Mouse (Mus musculus): ENCODE measurements around the gene Rab3a.
A peak's percentile ranks its signal among the peaks of the same experiment; 100 is the strongest.

Rab3a gene

DNA sequence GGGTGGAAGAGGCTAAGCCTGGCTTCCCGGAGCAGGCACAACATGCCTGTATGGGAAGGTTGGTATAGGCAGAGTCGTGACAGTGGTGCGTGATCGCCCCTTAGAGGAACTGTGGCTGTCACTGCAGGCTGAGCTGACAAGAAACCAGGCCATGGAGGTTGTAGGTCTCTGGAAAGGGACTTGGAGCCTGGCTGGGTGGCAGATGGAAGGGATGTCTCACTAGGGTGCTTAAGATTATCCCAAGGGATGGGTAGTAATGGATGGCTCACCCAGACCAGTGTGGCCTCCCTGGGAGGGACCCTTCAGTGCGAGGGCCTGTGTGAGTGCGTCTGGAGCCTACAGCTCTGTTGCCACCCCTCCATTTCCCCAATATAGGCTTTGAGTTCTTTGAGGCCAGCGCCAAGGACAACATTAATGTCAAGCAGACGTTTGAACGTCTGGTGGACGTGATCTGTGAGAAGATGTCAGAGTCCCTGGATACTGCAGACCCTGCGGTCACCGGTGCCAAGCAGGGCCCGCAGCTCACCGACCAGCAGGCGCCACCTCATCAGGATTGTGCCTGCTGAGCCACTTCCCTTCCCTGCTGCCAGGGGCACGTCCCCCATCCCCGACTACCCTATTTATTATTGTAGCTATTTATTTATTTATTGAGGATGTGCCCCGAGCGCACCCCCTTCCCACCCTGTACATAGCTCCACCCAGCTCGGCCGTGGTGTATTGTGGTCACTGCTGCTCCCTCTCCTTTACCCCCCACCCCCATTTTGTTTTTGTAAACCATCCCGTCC, 3.2 kb downstream of the Rab3a start:
- peak; percentile 66 to 85 for DNase-seq (ENCODE audit: inconsistent age in 2 of 2, low spot score in 1 of 2)

GRCm38 (mm10) chr8:70758308-70758615, 3.8 kb downstream of the Rab3a start:
- DNase-seq (ENCODE audit: inconsistent age in 2 of 2, low spot score in 1 of 2) = no peak

DNA sequence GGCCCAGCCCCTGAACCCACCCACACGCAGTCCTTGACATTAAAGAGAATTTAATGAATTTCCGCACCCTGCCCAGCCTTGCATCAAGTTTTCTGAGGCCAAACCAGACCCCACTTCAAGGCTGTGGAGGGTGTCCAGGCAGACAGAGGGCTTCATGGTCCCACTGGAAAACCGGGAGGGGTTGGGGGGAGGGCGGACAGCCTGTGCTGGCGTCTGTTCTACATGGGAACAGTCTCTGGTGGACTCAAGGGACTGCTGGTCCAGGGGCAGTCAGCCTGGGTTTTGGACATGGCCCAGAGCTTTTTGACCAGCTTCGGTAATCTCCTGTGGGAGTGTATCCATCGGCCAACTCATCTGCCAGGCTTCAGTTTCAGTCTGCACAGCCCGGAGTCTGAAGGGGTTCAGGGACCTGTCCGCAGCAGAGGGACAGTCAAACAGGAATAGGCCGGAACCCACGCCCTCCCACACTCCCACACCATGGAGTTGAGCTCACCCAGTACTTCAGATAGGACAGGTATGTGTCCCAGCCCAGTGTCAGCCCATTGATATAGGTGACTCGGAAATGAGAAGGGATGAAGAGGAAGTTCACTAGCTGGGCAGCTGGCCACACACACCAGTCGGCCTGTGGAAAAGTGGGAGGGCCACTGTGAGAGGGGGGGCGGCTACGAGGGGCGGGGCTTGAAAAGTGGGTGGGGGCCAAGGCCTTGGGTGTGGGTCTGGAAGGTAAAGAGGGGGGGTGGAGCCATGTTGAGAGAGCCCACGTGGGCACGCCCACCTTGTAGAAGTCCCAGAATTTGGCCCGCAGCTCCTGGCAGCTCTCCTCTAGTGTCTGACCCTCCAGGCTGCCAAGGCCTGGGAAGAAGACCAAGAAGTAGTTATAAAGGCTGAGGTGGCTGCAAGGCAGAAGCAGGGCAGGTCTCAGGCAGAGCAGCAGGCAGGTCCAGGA, 4.4 kb downstream of the Rab3a start:
- peak; percentile 84 to 94 for DNase-seq (ENCODE audit: inconsistent age in 2 of 2, low spot score in 1 of 2)

DNA sequence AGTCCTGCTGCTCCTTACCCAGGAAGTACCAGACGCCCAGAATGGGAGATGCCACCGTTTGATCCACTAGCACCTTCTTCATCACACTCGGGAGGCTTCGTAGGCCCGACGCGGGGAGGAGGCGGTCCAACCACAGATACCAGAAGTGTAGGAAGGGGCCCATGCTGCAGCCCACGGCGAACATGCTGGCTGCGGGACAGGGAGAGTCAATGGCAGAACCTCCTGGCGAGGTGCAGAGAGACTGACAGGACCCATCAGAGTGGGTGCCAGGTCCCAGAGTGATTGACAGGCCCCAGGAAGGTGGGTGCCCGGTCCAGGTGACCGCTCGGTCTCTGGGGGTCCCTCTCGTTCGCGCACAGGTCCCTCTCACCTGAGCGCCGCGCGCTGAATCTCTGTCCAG, 5.9 kb downstream of the Rab3a start:
- DNase-seq (ENCODE audit: inconsistent age in 2 of 2, low spot score in 1 of 2) = no peak

- peak; percentile 97 to 98 for DNase-seq (ENCODE audit: inconsistent age in 2 of 2, low spot score in 1 of 2)
Observed at GRCm38 (mm10) chr8:70760775-70761406, 6.4 kb downstream of the Rab3a start, which contains the start of gene Mpv17l2. TSS of gene Mpv17l2 (minus strand) at chr8:70760946.

- DNase-seq (ENCODE audit: inconsistent age in 2 of 2, low spot score in 1 of 2) = peak in 1 of 2 experiments; percentile 57
Observed at GRCm38 (mm10) chr8:70762118-70762517, 7.6 kb downstream of the Rab3a start.

DNA sequence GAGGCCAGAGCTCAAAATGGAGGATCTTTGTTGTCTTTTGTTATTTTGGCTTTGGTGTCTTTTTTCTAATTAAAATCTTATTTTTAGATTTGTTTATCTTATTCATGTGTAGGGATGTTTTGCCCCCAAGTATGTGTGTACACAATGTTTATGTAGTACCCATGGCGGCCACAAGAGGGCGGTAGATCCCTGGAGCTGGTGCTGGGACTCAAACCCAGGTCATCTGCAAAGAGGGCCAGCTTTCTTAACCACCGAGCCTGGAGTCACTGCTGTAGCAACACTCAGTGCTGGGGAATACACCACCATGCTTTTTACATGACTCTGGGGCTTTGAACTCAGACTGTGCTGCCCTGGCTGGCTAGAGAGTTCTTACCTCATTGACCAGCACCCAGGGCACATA, 8.9 kb downstream of the Rab3a start:
- DNase-seq (ENCODE audit: inconsistent age in 2 of 2, low spot score in 1 of 2) = peak; percentile 67 to 84

DNA sequence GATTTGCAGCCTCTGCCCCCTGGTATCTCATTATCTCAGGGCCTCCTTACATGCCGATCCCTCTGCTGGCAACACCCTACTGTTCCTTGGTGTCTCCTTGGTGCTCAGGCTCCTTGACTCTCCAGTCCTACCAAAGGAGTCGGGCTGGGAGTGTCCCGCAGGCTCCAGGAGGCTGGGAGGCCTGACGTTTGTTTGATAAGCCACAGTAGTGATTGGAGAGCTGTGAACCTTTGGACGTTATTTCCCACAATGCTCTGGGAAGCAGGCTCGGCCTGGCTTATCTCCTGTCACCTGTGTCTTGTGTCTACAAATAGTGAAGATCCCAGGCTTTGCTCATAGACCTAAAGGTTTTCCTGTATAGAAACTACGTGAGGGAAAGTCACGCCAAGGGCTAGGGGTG, 9.5 kb downstream of the Rab3a start:
- no peak for DNase-seq (ENCODE audit: inconsistent age in 2 of 2, low spot score in 1 of 2)

DNA sequence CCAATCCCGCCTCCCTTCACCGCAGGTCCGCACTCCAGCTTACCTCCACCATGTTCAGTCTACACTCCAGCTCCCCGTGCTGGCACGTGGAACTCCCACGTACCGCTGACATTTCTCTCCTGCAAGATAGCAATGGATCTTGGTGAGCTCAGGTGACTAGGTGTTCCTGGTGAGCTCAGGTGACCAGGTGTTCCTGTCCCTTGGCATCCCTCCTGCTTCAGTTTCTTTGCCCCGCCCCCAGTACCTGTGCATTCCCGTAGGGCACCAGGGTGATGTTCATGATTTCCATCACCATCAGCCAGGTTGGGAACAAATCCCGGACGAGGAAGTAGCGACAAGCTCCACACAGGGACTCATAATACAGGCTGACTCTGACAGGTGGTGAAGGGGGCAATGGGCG, 10.2 kb downstream of the Rab3a start:
- peak in 1 of 2 experiments; percentile 53 for DNase-seq (ENCODE audit: inconsistent age in 2 of 2, low spot score in 1 of 2)

GRCm38 (mm10) chr8:70765329-70765728, 10.8 kb downstream of the Rab3a start:
- no peak for DNase-seq (ENCODE audit: inconsistent age in 2 of 2, low spot score in 1 of 2)

DNA sequence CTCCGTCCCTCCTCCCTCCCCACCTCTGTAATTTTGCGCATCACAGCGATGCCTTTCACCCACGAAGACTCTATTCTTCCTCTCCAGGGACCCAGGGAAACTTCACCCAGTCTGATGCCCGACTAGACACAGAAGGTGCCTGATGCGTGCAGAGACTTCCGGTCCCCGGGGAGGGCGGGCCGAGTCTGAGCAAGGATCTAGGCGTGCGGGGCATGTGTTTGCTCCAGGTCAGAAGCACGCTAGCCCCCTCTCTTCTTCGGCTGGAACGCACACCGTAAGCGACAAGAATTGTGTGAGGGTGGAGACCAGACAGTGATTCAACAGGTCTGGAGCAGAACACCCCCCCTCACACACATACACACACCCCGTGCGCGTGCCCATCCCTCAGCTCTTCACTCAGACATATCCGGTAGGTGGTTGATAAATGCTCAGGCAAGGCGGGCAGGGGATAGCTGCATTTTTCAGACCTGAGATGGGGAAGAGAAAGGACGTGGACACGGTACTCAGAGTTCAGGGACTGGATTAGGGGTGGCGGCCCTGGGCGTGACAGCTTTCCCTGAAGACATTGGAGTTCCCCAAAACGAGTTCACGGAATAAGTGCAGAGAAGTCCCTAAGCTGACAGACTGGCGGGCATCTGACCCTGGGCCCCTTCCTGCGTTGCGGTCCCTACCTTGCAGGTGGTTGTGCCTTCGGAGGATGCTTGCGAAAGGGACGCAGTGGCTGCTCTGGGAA, 11.5 kb downstream of the Rab3a start:
- peak; percentile 60 to 76 for DNase-seq (ENCODE audit: inconsistent age in 2 of 2, low spot score in 1 of 2)

- DNase-seq (ENCODE audit: inconsistent age in 2 of 2, low spot score in 1 of 2) = peak; percentile 81 to 90
Observed at GRCm38 (mm10) chr8:70766571-70767440, 12.3 kb downstream of the Rab3a start.

DNA sequence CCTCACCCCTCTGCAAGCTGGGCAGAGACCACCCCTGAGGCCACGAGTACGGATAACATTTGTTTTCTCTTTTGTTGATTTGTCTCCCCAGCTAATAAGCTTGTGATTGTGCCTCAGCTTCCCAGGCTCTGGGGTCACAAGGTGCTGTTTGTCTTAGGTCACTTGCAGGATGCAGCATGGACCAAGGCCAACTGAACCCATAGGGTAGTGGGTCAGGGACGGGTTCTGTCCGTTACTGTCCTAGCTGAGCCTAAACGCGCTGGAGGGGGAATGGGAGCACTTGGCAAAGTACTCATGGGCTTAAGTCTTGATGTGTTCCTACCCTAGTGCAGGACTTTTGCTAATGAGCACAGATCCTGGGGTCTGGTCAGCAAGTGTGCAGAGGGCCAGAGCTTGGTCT, 13.0 kb downstream of the Rab3a start:
- DNase-seq (ENCODE audit: inconsistent age in 2 of 2, low spot score in 1 of 2) = no peak

DNA sequence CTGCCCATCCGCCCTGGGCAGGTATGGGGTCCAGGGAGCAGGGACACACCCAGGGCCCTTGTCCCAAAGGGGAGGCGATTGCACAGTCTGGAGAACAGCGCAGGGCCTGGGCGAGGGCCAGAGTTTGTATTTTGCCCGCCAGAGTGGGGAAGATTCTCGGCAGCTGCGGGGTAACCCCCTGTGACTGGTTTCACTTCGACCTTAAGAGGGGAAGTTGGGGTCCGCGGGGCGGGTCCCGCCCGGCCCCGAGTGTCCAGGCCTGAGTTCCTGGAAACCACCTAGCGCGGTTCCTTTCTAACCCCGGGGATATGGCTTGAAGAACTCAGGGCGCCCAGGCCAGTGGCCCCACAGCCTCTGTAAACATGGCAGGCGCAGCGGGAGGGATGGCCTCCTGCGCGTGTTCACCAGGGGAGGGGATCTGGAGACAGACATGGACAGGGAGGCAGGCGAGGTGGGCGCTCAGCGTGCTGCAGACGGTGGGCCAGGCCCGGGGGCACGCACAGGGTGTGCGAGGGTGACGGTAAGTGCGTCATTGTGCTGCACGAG, 13.8 kb downstream of the Rab3a start:
- peak; percentile 55 to 60 for DNase-seq (ENCODE audit: inconsistent age in 2 of 2, low spot score in 1 of 2)

GRCm38 (mm10) chr8:70768956-70769355, 14.5 kb downstream of the Rab3a start:
- peak in 1 of 2 experiments; percentile 54 for DNase-seq (ENCODE audit: inconsistent age in 2 of 2, low spot score in 1 of 2)

GRCm38 (mm10) chr8:70769359-70769758, 14.9 kb downstream of the Rab3a start:
- peak; percentile 93 to 97 for DNase-seq (ENCODE audit: inconsistent age in 2 of 2, low spot score in 1 of 2)

DNA sequence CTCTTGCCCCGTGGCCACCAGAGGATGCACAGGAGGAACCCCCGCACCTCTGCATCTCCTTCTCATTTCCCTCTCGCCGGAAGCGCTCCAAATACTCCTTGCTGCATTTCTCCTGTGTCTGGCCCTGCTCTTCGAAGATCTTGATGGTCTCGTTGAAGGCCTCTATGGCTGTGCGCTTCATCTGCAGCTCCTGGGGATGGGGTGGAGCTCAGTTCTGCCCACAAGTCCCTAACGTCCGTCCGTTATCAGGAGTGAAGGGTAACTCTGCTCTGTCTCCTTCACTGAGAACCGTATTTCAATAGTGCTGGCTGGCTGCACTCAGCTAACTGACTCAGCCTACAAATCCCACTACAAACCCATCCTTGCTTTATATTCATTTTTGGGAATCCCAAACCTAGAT, 15.4 kb downstream of the Rab3a start:
- DNase-seq (ENCODE audit: inconsistent age in 2 of 2, low spot score in 1 of 2) = no peak

DNA sequence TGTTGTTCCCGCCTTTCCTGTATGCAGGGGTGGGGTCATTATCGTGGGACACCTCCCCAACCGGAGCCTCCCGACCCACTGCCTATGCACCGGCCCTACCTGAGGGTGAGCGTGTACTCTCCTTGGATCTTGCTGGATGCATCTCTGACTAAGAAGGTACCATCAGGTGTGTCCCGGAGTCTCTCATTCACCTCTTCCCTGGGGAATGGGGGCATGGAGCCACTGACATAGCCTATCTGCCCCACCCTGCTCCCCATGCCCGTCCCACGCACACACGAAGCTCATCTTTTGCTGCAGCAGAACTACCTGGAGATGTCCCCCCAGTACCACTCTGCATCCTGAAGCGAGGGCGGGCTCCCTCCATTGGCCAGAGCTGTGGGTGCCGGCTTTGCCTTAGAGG, 16.3 kb downstream of the Rab3a start:
- DNase-seq (ENCODE audit: inconsistent age in 2 of 2, low spot score in 1 of 2) = no peak

DNA sequence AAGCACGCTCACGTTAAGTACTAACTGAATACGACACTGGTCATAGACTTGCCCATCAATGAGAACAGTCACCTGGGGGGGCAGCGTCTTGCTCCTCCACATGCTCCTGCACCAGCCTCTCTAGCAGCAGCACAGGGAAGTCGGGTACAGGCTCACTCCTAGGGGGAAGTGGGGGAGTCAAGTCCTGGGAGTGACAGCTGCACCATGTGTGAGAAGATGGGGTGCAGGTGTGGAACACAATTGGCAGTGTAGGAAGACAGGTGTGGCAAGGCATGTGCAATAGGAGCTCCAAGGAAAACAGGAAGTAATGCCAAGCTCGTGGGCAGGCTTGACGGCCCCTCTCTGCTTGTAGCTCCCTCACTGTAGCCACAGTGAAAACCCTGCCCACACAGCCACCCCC, 16.7 kb downstream of the Rab3a start:
- no peak for DNase-seq (ENCODE audit: inconsistent age in 2 of 2, low spot score in 1 of 2)

DNA sequence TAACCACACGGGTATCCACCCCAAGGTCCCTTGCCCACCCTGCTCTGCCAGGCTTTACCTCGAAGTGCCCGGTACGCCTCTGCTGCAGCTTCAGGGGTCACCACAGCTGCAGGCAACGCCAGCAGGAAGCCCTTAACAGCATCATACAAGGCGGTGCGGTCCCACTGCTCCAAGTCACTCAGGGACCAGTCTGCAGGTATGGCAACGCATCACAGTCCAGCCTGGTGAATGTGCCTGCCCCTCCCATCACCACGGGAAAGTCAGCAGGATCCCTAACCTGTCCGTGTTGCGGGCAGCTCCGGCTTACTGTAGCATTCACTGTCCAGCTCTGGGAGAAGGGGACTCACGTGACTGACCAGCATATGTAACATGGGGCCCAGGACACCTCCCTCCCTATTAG, 17.6 kb downstream of the Rab3a start:
- no peak for DNase-seq (ENCODE audit: inconsistent age in 2 of 2, low spot score in 1 of 2)
